Mouse (Mus musculus) heart, embryonic 11.5 days (tissue): ENCODE results near the gene Prss53. TPM values are rescaled to one million over a fixed set of nuclear protein-coding genes. Genes with fewer than 3 reads are reported as not detected.

Source experiments
- ATAC-seq: fragments of 200-750 bp; cut with Nextera tagmentation; replicated peaks from 2 replicates; pipeline ENCODE4 v1.8.0; 2017; ENCODE audit warnings: moderate library complexity; ENCODE audit not compliant: insufficient number of reproducible peaks, low FRiP score, low TSS enrichment
- H3K27ac ChIP-seq: fragments of 300-500 bp; sonication (generic); 2 replicates; pipeline ENCODE4 v1.5.1; 2014; ENCODE audit warnings: mild to moderate bottlenecking, low read depth, low read length
- H3K27me3 ChIP-seq: fragments of 300-500 bp; sonication (generic); 2 replicates; pipeline ENCODE4 v1.6.1; 2014; ENCODE audit warnings: mild to moderate bottlenecking, low read length, mixed read lengths; ENCODE audit not compliant: control insufficient read depth, insufficient read depth
- H3K36me3 ChIP-seq: fragments of 300-500 bp; sonication (generic); 2 replicates; pipeline ENCODE4 v1.6.1; 2014; ENCODE audit warnings: mild to moderate bottlenecking, low read length, moderate library complexity, mixed read lengths; ENCODE audit not compliant: control insufficient read depth, insufficient read depth
- H3K4me1 ChIP-seq: fragments of 300-500 bp; sonication (generic); 2 replicates; pipeline ENCODE4 v1.6.1; 2014; ENCODE audit warnings: low read length; ENCODE audit not compliant: control insufficient read depth, insufficient read depth
- H3K4me2 ChIP-seq: fragments of 300-500 bp; sonication (generic); 2 replicates; pipeline ENCODE4 v1.6.1; 2014; ENCODE audit warnings: mild to moderate bottlenecking, moderate library complexity
- H3K4me3 ChIP-seq: fragments of 300-500 bp; sonication (generic); 2 replicates; pipeline ENCODE4 v1.5.1; 2014; ENCODE audit warnings: low read depth, low read length
- H3K9ac ChIP-seq: fragments of 300-500 bp; sonication (generic); 2 replicates; pipeline ENCODE4 v1.6.1; 2014; ENCODE audit warnings: mild to moderate bottlenecking, low read depth, low read length, moderate library complexity
- H3K9me3 ChIP-seq: fragments of 300-500 bp; sonication (generic); replicated peaks from 2 replicates; pipeline ENCODE4 v1.6.1; 2016; ENCODE audit warnings: low read length; ENCODE audit not compliant: control insufficient read depth
- WGBS: fragments of 180-500 bp; shearing (Covaris S2); extraction: QIAGEN DNeasy Blood & Tissue Kit; methylation state at CpG from one replicate; pipeline ENCODE4 v1.1.7; 2014; ENCODE audit not compliant: insufficient replicate concordance; 5-methylcytosine and 5-hydroxymethylcytosine counted together
- polyA plus RNA-seq: library from polyadenylated mRNA; unstranded; fragments of >200 nt; fragmentation: Nextera tagmentation; extraction: Ambion mirVana; gene quantifications from 2 replicates; pipeline ENCODE4 v1.2.1, GENCODE M21; 2014

The Prss53 gene
- polyA plus RNA-seq, 1 experiment from 2014 or later, result 0.90 TPM

- no peak overlapping the region for H3K27ac ChIP-seq
Observed at GRCm38 (mm10) chr7:127894480-127894879, 3.7 kb upstream of the Prss53 start.

DNA sequence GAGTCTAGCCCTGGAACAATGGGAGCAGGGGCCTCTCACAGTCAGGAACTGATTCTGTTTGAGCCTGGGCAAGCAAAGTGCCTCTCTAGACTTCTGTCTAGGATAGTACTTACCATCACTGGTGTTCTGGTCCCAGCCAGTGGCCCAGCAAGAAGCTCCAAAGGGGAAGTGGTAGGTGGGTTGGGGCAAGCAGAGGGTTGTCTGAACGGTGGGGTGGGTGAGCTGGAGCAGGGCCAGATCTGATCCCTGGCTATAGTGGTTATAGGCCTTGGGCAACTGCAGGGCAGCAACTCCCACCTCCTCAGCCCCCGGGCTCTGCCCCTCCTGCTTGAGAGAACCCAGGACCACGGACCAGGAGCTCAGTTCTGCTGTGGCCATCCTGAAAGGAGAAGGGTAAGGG lies 1.9 kb downstream of the Prss53 start:
- Histone ChIP-seq H3K9ac (no peak overlapping the region), H3K27me3 (no peaks in the 10 kb centered on the region), H3K4me3 (no peak overlapping the region), H3K36me3 (peaks cover 28% of the 10 kb centered on the region), H3K9me3 (no peaks in the 10 kb centered on the region), H3K27ac (no peak overlapping the region), H3K4me1 (peaks cover under 1% of the 10 kb centered on the region), H3K4me2 (no peak overlapping the region)
- no peak for ATAC-seq
- WGBS, result 76% methylated on average over 3 of the region's 3 CpGs

More at GRCm38 (mm10) chr7:127894480-127894879, 3.7 kb upstream of the Prss53 start:
- WGBS, result 79% methylated on average over 5 of the region's 5 CpGs
- ATAC-seq, result no peak
- Histone ChIP-seq H3K4me3 (peak overlapping the region; percentile 56), H3K9ac (peak overlapping the region; percentile 73), H3K4me1 (peaks cover 7% of the 10 kb centered on the region; the same call in 1 of the 2 replicates), H3K4me2 (peak overlapping the region; percentile 92), H3K27me3 (no peaks in the 10 kb centered on the region), H3K9me3 (no peaks in the 10 kb centered on the region), H3K36me3 (peaks cover 3% of the 10 kb centered on the region; the same call in 1 of the 2 replicates)

- Histone ChIP-seq H3K4me2 (no peak overlapping the region), H3K27ac (no peak overlapping the region), H3K36me3 (peaks cover 38% of the 10 kb centered on the region), H3K4me1 (peaks cover 6% of the 10 kb centered on the region), H3K4me3 (no peak overlapping the region), H3K9me3 (no peaks in the 10 kb centered on the region), H3K27me3 (no peaks in the 10 kb centered on the region), H3K9ac (no peak overlapping the region)
- 84% methylated on average over 3 of the region's 3 CpGs for WGBS
- no peak for ATAC-seq
Observed at GRCm38 (mm10) chr7:127887781-127888180, 3.0 kb downstream of the Prss53 start.

DNA sequence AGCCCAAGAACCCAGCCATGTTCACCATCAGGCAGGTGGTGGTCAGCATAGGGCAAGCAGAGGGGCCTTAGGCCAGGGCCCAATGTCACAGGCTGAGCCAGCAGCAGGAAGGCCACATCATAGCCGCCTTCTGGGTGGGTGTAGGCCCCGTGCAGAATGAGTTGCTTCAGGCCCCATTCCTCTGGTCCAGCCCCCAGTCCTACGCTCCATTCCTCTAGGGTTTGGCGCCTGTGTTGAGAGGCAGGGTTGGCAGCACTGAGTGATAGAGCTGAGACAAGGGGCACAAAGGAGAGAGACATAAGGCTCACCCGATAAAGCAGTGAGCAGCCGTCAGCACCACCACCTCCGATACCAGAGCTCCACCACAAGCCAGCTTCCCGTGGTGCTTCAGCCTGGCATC lies 3.6 kb downstream of the Prss53 start:
- peaks cover 6% of the 10 kb centered on the region for H3K4me1 ChIP-seq
- no peak overlapping the region for H3K4me3 ChIP-seq
- no peak for ATAC-seq
- no peaks in the 10 kb centered on the region for H3K9me3 ChIP-seq
- no peak overlapping the region for H3K9ac ChIP-seq
- no peak overlapping the region for H3K27ac ChIP-seq
- no peak overlapping the region for H3K4me2 ChIP-seq
- no peaks in the 10 kb centered on the region for H3K27me3 ChIP-seq
- H3K36me3 ChIP-seq, result peaks cover 44% of the 10 kb centered on the region
- 86% methylated on average over 8 of the region's 8 CpGs for WGBS

- H3K9ac ChIP-seq, result no peak overlapping the region
- no peak overlapping the region for H3K27ac ChIP-seq
- H3K9me3 ChIP-seq, result no peaks in the 10 kb centered on the region
- no peak overlapping the region for H3K4me2 ChIP-seq
- H3K4me1 ChIP-seq, result peaks cover 6% of the 10 kb centered on the region
- 92% methylated on average over 6 of the region's 6 CpGs for WGBS
- no peaks in the 10 kb centered on the region for H3K27me3 ChIP-seq
- H3K36me3 ChIP-seq, result peaks cover 50% of the 10 kb centered on the region
- no peak overlapping the region for H3K4me3 ChIP-seq
- ATAC-seq, result no peak
Observed at GRCm38 (mm10) chr7:127886551-127886950, 4.2 kb downstream of the Prss53 start.

- ATAC-seq, result no peak
- Histone ChIP-seq H3K9me3 (no peaks in the 10 kb centered on the region), H3K9ac (no peak overlapping the region), H3K4me1 (peaks cover 6% of the 10 kb centered on the region), H3K36me3 (peaks cover 56% of the 10 kb centered on the region), H3K27ac (no peak overlapping the region), H3K4me2 (no peak overlapping the region), H3K27me3 (no peaks in the 10 kb centered on the region), H3K4me3 (no peak overlapping the region)
- WGBS, result 64% methylated on average over 6 of the region's 6 CpGs
Observed at GRCm38 (mm10) chr7:127885951-127886350, 4.8 kb downstream of the Prss53 start.

GRCm38 (mm10) chr7:127880431-127880830 lies 10.3 kb downstream of the Prss53 start:
- Histone ChIP-seq H3K27me3 (no peaks in the 10 kb centered on the region), H3K9ac (no peak overlapping the region), H3K36me3 (peaks cover 67% of the 10 kb centered on the region), H3K4me2 (no peak overlapping the region), H3K9me3 (no peaks in the 10 kb centered on the region), H3K4me1 (peaks cover 12% of the 10 kb centered on the region), H3K4me3 (no peak overlapping the region), H3K27ac (no peak overlapping the region)
- WGBS, result 78% methylated on average over 12 of the region's 12 CpGs
- ATAC-seq, result no peak

DNA sequence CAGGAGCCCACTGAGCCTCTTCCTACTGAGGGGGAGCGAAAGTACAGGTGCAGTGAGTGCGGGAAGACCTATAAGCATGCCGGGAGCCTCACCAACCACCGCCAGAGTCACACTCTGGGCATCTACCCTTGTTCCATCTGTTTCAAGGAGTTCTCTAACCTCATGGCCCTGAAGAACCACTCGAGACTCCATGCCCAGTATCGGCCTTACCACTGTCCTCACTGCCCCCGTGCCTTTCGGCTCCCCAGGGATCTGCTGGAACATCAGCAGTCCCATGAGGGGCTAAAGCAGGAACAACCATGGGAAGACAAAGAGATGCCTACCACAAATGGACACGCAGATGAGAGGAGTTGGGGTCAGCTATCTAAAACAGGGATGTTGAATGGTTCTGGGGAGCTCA lies 11.5 kb downstream of the Prss53 start:
- no peaks in the 10 kb centered on the region for H3K27me3 ChIP-seq
- H3K9me3 ChIP-seq, result no peaks in the 10 kb centered on the region
- H3K4me1 ChIP-seq, result peaks cover 15% of the 10 kb centered on the region
- H3K4me2 ChIP-seq, result no peak overlapping the region
- ATAC-seq, result no peak
- 94% methylated on average over 9 of the region's 9 CpGs for WGBS
- H3K4me3 ChIP-seq, result no peak overlapping the region
- H3K36me3 ChIP-seq, result peaks cover 60% of the 10 kb centered on the region
- H3K9ac ChIP-seq, result no peak overlapping the region
- H3K27ac ChIP-seq, result no peak overlapping the region
